Mouse (Mus musculus) liver, embryonic 12.5 days (tissue): ENCODE results near the gene Il20ra. TPM values are rescaled to one million over a fixed set of nuclear protein-coding genes. Genes with fewer than 3 reads are reported as not detected.

Source experiments
- ATAC-seq: fragments of 200-750 bp; cut with Nextera tagmentation; 2 replicates; pipeline ENCODE4 v1.8.0; 2017; ENCODE audit warnings: moderate number of reproducible peaks, mild to moderate bottlenecking, moderate library complexity
- H3K27ac ChIP-seq: fragments of 300-500 bp; sonication (generic); 2 replicates; pipeline ENCODE4 v1.5.1; 2016; ENCODE audit warnings: mild to moderate bottlenecking
- H3K27me3 ChIP-seq: fragments of 300-500 bp; sonication (generic); replicated peaks from 2 replicates; pipeline ENCODE4 v1.6.1; 2016; ENCODE audit warnings: mild to moderate bottlenecking, moderate library complexity
- H3K36me3 ChIP-seq: fragments of 300-500 bp; sonication (generic); 2 replicates; pipeline ENCODE4 v1.6.1; 2016; ENCODE audit warnings: mild to moderate bottlenecking, moderate library complexity
- H3K4me1 ChIP-seq: fragments of 300-500 bp; sonication (generic); 2 replicates; pipeline ENCODE4 v1.6.1; 2016
- H3K4me2 ChIP-seq: fragments of 300-500 bp; sonication (generic); 2 replicates; pipeline ENCODE4 v1.6.1; 2016; ENCODE audit warnings: mild to moderate bottlenecking, moderate library complexity
- H3K4me3 ChIP-seq: fragments of 300-500 bp; sonication (generic); 2 replicates; pipeline ENCODE4 v1.5.1; 2016; ENCODE audit warnings: mild to moderate bottlenecking, moderate library complexity
- H3K9ac ChIP-seq: fragments of 300-500 bp; sonication (generic); 2 replicates; pipeline ENCODE4 v1.6.1; 2016; ENCODE audit warnings: mild to moderate bottlenecking, moderate library complexity
- H3K9me3 ChIP-seq: fragments of 300-500 bp; sonication (generic); replicated peaks from 2 replicates; pipeline ENCODE4 v1.6.1; 2016; ENCODE audit warnings: mild to moderate bottlenecking, moderate library complexity
- whole genome bisulfite sequencing: fragments of 180-500 bp; shearing (Covaris S2); methylation state at CpG from one replicate; pipeline ENCODE4 v1.1.7; 2016; ENCODE audit not compliant: insufficient replicate concordance; 5-methylcytosine and 5-hydroxymethylcytosine counted together
- polyA plus RNA-seq: library from polyadenylated mRNA; unstranded; fragments of >200 nt; fragmentation: Nextera tagmentation; extraction: Ambion mirVana; gene quantifications from 2 replicates; pipeline ENCODE4 v1.2.1, GENCODE M21; 2016

Gene Il20ra
- polyA plus RNA-seq, result 0.33 and 0.37 TPM in 2 replicates

DNA sequence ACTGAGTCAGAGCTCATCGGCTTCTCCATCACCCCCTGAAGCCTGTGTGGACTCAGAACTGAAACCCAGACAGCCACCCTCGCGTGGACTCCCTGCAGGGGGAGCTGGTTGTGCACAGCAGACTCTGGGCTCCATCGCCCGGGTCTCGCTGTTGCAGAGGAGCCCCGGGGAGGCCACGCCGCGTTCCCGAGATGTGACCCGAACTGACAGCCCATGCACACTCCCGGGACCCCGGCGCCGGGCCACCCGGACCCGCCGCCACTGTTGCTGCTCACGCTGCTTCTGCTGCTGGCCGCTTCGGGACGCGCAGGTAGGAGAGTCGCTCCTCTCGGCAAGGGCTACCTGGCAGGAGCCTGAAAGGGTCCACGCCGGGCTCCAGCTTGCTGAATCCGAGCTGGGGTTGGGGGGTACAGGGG is at the start of gene Il20ra:
Gene Il20ra, plus strand, starts transcription at position 150 of the 416 bp plus-strand sequence.
- no peaks in the 10 kb centered on the region for H3K9me3 ChIP-seq

GRCm38 (mm10) chr10:19668973-19669372 is 43.4 kb upstream of the Il20ra start:
- 66% methylated on average over 5 of the region's 5 CpGs for WGBS

More for the DNA sequence above, at the start of gene Il20ra:
- 1% methylated on average over 29 of the region's 29 CpGs for WGBS
- H3K36me3 ChIP-seq, result no peaks in the 10 kb centered on the region
- H3K27me3 ChIP-seq, result peaks cover 17% of the 10 kb centered on the region; the same call in 1 of the 2 replicates
- peak within 1 kb of the TSS; percentile 83 for H3K4me2 ChIP-seq
- peak within 1 kb of the TSS; percentile 52 for H3K4me3 ChIP-seq
- no peak within 1 kb of the TSS for H3K27ac ChIP-seq
- peak within 1 kb of the TSS; percentile 55 for H3K9ac ChIP-seq
- peaks cover 21% of the 10 kb centered on the region for H3K4me1 ChIP-seq
- ATAC-seq, result peak; percentile 43; the same call in 1 of the 2 replicates

DNA sequence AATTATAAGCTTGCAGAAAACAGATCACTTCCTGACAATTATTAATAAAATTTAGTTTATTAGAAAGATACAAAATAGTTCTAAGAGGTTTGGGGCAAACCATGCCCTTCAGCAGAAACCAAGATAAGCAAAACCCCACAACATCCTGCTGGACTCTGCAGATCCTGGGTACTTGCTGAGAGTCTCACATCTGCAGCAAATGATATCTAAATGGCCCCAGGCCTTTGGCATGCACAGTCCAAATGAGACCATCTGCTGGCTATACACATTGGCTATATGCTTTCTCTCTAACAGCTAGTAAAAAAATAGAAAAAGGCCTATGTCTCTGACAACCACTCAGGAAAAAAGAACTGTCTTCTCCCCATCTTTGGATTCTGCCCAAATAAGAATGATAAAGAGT is 40.4 kb upstream of the Il20ra start:
- Histone ChIP-seq H3K27me3 (no peaks in the 10 kb centered on the region), H3K36me3 (no peaks in the 10 kb centered on the region), H3K9ac (no peak overlapping the region), H3K4me1 (no peaks in the 10 kb centered on the region), H3K9me3 (no peaks in the 10 kb centered on the region), H3K27ac (no peak overlapping the region), H3K4me3 (no peak overlapping the region), H3K4me2 (no peak overlapping the region)
- ATAC-seq, result no peak

More at GRCm38 (mm10) chr10:19668973-19669372, 43.4 kb upstream of the Il20ra start:
- Histone ChIP-seq H3K27ac (no peak overlapping the region), H3K36me3 (no peaks in the 10 kb centered on the region), H3K9ac (no peak overlapping the region), H3K4me1 (no peaks in the 10 kb centered on the region), H3K9me3 (no peaks in the 10 kb centered on the region), H3K27me3 (no peaks in the 10 kb centered on the region), H3K4me2 (no peak overlapping the region), H3K4me3 (no peak overlapping the region)
- ATAC-seq, result no peak

GRCm38 (mm10) chr10:19673146-19673545 is 39.2 kb upstream of the Il20ra start:
- WGBS, result 46% methylated on average over 1 of the region's 1 CpGs
- ATAC-seq, result no peak
- H3K27me3 ChIP-seq, result no peaks in the 10 kb centered on the region

DNA sequence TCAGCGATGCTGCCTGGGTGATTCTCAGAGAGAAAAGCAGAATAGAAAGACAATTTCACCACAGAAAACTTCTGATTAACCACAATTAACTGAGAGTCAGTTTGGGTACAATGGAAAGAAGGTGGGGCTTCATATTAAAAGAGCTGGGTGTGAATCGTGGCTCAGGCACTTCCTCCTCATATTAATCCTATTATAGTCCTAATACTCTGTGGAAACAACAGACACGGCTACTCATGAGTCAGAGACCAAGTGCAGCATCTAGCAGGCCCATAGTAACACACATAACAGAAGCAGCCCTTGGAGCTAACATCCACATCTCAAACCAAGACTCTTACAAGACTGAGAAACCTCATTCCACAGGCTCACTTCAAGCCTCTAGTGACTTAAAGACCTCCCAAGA is 24.7 kb upstream of the Il20ra start:
- ATAC-seq, result no peak
- Histone ChIP-seq H3K36me3 (no peaks in the 10 kb centered on the region), H3K9ac (no peak overlapping the region), H3K4me2 (no peak overlapping the region), H3K4me1 (peaks cover 11% of the 10 kb centered on the region), H3K4me3 (no peak overlapping the region), H3K27me3 (no peaks in the 10 kb centered on the region), H3K9me3 (0 out of 2 replicates have a peak, but pooled peaks cover 5% of the 10 kb centered on the region), H3K27ac (no peak overlapping the region)
- 66% methylated on average over 3 of the region's 3 CpGs for WGBS

More at GRCm38 (mm10) chr10:19673146-19673545, 39.2 kb upstream of the Il20ra start:
- Histone ChIP-seq H3K4me3 (no peak overlapping the region), H3K4me1 (no peaks in the 10 kb centered on the region), H3K9me3 (no peaks in the 10 kb centered on the region), H3K4me2 (no peak overlapping the region), H3K9ac (no peak overlapping the region), H3K36me3 (no peaks in the 10 kb centered on the region), H3K27ac (no peak overlapping the region)

DNA sequence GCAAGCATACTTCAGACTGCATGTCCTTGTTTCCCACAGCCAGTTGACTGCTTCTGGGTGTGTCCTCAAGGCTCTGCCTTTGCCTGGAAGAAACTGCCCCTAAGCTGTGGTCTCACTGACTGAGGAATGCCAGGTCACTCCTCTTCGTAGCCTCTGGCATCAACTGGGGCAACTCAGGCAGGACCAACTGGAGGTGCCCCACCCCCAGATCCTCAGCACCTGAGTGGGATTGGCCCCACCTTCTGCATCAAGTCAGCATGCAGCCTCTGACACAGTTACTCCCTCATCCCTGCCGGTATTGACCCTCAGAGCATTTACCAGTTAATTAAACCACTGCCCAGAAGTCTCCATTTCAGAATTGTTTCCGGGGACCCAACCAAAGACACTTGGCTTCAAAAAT is 21.1 kb upstream of the Il20ra start:
- H3K36me3 ChIP-seq, result no peaks in the 10 kb centered on the region
- no peak overlapping the region; the same call in 1 of the 2 replicates for H3K27ac ChIP-seq
- ATAC-seq, result no peak
- H3K9ac ChIP-seq, result no peak overlapping the region
- 54% methylated on average over 3 of the region's 3 CpGs for WGBS
- peaks cover 11% of the 10 kb centered on the region for H3K4me1 ChIP-seq
- no peaks in the 10 kb centered on the region for H3K27me3 ChIP-seq
- no peak overlapping the region for H3K4me3 ChIP-seq
- H3K9me3 ChIP-seq, result no peaks in the 10 kb centered on the region
- H3K4me2 ChIP-seq, result no peak overlapping the region

DNA sequence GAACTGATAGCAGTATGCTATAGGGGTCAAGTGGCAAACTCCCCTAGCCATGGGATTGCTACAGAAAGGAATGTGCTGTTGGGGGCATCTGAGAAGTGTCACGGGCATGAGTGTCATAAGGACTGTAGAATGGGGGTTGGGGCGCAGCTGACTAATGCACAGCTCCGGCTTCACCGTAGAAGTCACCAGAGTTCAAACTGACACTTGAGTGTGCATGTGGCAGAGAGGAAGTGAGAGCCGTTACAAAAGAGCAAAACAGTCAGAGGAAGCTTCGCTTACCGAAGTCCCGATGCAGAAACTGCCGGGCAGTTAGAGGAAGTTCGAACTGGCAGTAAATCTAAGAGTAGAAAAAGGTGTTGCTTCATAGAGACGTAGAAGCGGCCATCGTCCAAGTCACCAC is 20.6 kb upstream of the Il20ra start:
- Histone ChIP-seq H3K36me3 (no peaks in the 10 kb centered on the region), H3K4me2 (peak overlapping the region; percentile 29), H3K4me1 (peaks cover 11% of the 10 kb centered on the region), H3K27ac (no peak overlapping the region; the same call in 1 of the 2 replicates), H3K27me3 (no peaks in the 10 kb centered on the region), H3K9ac (no peak overlapping the region), H3K9me3 (no peaks in the 10 kb centered on the region), H3K4me3 (no peak overlapping the region)
- no peak; the same call in 1 of the 2 replicates for ATAC-seq
- 17% methylated on average over 13 of the region's 13 CpGs for WGBS

DNA sequence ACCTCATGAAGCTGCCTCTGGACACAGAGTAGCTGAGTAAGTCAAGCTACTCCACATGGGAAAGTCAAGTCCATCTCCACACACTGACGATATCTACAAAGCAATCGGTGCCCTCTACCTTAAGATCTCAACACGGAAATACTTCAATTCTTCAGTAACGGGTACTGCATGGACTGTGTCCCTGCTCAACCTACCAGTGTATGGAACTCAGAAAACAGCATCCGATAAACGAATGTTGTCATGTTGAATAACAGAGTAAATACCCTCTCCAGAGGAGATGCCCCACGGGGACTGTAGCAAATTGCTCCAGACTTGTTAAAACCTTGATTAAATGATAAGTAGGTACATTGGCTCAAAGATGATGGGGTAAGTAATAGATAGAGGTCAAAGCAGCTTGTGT is 20.0 kb upstream of the Il20ra start:
- H3K9me3 ChIP-seq, result no peaks in the 10 kb centered on the region
- 64% methylated on average over 7 of the region's 7 CpGs for WGBS
- peaks cover 11% of the 10 kb centered on the region for H3K4me1 ChIP-seq
- H3K27me3 ChIP-seq, result no peaks in the 10 kb centered on the region
- no peaks in the 10 kb centered on the region for H3K36me3 ChIP-seq
- H3K27ac ChIP-seq, result no peak overlapping the region
- ATAC-seq, result no peak
- no peak overlapping the region for H3K4me3 ChIP-seq
- peak overlapping the region; percentile 29 for H3K4me2 ChIP-seq
- H3K9ac ChIP-seq, result no peak overlapping the region

- no peaks in the 10 kb centered on the region for H3K27me3 ChIP-seq
- no peak for ATAC-seq
- no peak overlapping the region for H3K4me2 ChIP-seq
- no peak overlapping the region for H3K27ac ChIP-seq
- H3K4me3 ChIP-seq, result no peak overlapping the region
- WGBS, result 39% methylated on average over 8 of the region's 8 CpGs
- H3K9ac ChIP-seq, result no peak overlapping the region
- no peaks in the 10 kb centered on the region for H3K36me3 ChIP-seq
- no peaks in the 10 kb centered on the region for H3K9me3 ChIP-seq
- peaks cover 11% of the 10 kb centered on the region for H3K4me1 ChIP-seq
Measured at GRCm38 (mm10) chr10:19692988-19693387, 19.4 kb upstream of the Il20ra start.

DNA sequence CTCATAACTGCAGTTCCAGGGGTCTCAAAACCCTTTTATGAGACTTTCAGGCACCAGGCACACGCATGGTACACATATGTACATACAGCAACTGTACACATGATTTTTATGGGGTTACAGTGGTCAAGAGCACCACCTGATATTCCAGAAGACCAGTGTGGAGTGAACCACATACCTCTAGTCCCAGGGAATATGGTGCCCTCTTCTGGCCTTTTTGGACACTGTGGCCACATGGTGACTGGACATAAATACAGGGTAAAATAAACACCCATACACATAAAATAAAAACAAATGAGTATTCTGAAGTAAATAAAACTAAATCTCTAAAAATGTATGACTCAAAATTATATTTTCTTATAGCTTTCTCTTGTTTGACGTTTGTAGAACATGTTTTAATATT is 18.7 kb upstream of the Il20ra start:
- Histone ChIP-seq H3K9ac (no peak overlapping the region), H3K4me1 (peaks cover 11% of the 10 kb centered on the region), H3K27me3 (no peaks in the 10 kb centered on the region), H3K36me3 (no peaks in the 10 kb centered on the region), H3K4me2 (no peak overlapping the region), H3K4me3 (no peak overlapping the region), H3K27ac (no peak overlapping the region), H3K9me3 (no peaks in the 10 kb centered on the region)
- no peak for ATAC-seq
- 50% methylated on average over 2 of the region's 2 CpGs for WGBS

DNA sequence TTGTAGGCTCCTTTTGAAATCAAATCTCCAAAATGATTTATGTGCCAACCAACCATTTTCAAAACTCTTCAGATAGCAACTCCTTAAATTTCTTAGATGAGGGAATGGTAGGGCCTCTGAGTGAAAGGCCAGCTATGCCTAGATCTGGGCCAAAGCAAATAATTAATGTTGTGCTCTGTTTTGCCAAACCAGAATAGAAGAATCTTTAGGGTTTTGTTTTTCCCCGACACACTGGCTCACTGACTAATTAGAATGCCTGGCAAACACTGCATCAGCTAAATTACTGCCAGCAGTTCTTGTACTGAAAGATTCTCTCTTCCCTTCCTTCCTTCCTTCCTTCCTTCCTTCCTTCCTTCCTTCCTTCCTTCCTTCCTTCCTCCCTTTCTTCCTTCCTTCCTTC is 13.0 kb upstream of the Il20ra start:
- Histone ChIP-seq H3K27ac (no peak overlapping the region), H3K4me2 (no peak overlapping the region), H3K36me3 (no peaks in the 10 kb centered on the region), H3K27me3 (no peaks in the 10 kb centered on the region), H3K9me3 (no peaks in the 10 kb centered on the region), H3K4me1 (no peaks in the 10 kb centered on the region), H3K9ac (no peak overlapping the region), H3K4me3 (no peak overlapping the region)
- no peak for ATAC-seq
- 43% methylated on average over 1 of the region's 1 CpGs for WGBS

GRCm38 (mm10) chr10:19704445-19704844 is 7.9 kb upstream of the Il20ra start:
- Histone ChIP-seq H3K9me3 (no peaks in the 10 kb centered on the region), H3K36me3 (no peaks in the 10 kb centered on the region), H3K4me1 (0 out of 2 replicates have a peak, but pooled peaks cover 3% of the 10 kb centered on the region), H3K4me3 (no peak overlapping the region), H3K4me2 (no peak overlapping the region), H3K27ac (no peak overlapping the region), H3K9ac (no peak overlapping the region), H3K27me3 (no peaks in the 10 kb centered on the region)
- WGBS, result 66% methylated on average over 8 of the region's 8 CpGs
- ATAC-seq, result no peak

DNA sequence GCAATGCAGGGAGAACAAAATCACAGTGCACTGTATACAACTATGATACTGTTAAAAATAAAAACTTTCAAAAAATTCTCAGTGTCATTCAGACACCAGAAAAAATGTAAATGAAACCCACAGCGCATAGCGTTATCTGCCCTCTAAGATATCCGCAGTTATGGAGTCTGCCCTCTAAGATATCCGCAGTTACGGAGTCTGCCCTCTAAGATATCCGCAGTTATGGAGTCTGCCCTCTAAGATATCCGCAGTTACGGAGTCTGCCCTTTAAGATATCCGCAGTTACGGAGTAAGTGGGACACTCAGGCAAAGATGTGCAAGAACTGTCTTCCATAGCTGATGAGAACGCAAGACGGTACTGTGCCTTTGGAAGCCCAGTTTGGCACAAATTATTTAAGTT is 4.6 kb upstream of the Il20ra start:
- ATAC-seq, result peak; percentile 83
- Histone ChIP-seq H3K27ac (no peak overlapping the region), H3K36me3 (no peaks in the 10 kb centered on the region), H3K4me3 (no peak overlapping the region), H3K4me2 (no peak overlapping the region), H3K9me3 (no peaks in the 10 kb centered on the region), H3K9ac (no peak overlapping the region), H3K4me1 (peaks cover 21% of the 10 kb centered on the region), H3K27me3 (no peaks in the 10 kb centered on the region; the same call in 1 of the 2 replicates)
- 43% methylated on average over 12 of the region's 12 CpGs for WGBS
